Mouse (Mus musculus): ENCODE data around the gene Ccdc189. TPM values are rescaled to one million over a fixed set of nuclear protein-coding genes. Genes with fewer than 3 reads are reported as not detected.
A peak's percentile ranks its signal among the peaks of the same experiment; 100 is the strongest.

Ccdc189 gene
- total RNA-seq, 2 experiments from 2014 or later, result 2.5 to 2.6 TPM

DNA sequence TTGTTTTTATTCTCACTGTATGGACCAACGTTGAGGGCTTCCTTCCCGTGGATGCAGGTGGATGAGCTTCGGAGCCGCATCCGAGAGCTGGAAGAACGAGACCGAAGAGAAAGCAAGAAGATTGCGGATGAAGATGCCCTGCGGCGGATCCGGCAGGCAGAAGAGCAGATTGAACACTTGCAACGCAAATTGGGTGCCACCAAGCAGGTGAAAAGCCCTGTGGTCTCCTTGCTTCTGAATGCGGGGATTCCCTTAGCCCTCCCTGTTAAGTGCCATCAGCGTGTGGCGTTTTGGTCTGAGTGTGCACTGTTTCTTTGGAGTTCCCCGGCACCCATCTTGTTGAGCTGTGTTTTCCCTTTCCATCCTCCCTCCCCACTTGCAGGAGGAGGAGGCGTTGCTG, 8.4 kb upstream of the Ccdc189 start:
- ATAC-seq (ENCODE audit: poor library complexity, severe bottlenecking), result no peak

DNA sequence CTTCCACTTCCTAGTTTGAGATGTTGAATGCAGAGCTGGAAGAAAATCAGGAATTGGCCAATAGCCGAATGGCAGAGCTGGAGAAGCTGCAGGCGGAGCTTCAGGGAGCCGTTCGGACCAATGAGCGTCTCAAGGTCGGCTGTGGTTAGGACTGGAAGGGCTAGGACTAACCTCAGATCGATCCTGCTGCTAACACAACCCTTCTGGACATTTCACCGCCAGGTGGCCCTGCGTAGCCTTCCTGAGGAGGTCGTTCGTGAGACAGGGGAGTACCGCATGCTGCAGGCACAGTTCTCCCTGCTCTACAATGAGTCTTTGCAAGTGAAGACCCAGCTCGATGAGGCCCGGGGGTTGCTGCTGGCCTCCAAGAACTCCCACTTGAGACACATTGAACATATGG, 4.2 kb upstream of the Ccdc189 start:
- ATAC-seq (ENCODE audit: poor library complexity, severe bottlenecking), result no peak

DNA sequence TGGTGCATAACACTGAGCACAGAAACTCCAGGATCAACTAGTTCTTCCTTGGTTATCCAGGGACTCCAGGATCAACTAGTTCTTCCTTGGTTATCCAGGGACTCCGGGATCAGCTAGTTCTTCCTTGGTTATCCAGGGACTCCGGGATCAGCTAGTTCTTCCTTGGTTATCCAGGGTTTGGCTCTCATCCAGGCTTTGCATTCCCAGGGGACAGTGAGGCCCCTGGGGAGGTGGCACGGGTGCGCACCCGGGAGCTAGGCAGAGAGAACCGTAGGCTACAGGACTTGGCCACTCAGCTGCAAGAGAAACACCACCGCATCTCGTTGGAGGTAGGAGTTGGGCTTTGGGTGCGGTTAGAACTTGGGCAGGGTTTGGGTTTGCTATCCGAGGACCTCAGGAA, 2.7 kb upstream of the Ccdc189 start:
- ATAC-seq (ENCODE audit: poor library complexity, severe bottlenecking), result no peak

DNA sequence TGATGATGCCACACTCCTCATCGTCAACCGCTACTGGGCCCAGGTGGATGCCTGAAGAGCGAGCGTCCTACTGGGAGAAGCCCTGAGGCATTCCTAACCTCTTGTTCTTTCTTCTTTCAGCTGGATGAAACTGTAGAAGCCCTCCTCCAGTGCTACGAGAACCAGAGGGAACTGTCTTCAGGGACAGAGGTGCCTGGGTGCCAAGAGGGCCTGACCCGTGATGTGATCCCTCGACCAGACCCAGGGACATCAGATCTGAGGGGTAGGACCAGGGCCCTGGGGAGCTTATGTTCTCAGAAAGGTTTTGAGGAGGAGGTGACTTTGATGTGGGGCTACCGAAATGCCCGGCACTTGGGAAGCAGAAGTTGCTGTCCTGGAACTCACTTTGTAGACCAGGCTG, 1.2 kb upstream of the Ccdc189 start:
- no peak for ATAC-seq (ENCODE audit: poor library complexity, severe bottlenecking)

DNA sequence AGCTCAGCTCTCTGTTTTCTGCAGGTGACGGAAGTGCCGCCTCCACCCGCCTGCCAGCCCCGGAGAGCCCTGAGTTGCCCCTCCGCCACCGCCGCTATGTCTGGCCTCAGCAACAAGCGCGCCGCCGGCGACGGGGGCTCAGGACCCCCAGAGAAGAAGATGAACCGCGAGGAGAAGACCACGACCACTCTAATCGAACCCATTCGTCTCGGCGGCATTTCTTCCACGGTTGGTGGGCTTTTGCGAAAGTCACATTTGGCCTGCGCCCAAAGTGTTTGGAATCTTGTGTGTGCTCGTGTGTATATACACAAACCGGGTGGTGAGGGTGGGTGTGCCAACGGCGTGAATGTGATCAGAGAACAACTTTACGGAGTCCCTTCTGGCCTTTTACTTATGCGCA, 506 bp upstream of the Ccdc189 start:
- no peak for ATAC-seq (ENCODE audit: poor library complexity, severe bottlenecking)

DNA sequence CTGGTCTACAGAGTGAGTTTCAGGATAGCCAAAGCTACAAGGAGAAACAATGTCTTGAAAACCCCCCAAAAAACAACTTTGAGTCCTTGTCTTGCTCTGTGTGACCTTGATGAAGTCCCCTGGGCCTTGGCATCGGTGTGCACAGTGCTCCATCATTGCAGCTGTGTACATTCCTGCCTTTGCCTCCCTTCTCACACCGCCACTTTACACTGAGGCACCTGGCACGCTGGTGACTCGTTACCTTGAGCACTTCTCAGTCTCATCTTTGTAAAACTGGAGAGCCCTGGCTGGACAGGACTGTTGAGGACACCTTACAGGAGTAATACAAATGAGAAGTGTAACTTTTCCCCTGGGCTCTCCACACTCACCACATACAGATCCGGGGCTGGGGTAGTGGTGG, 1.2 kb downstream of the Ccdc189 start:
- no peak for ATAC-seq (ENCODE audit: poor library complexity, severe bottlenecking)

DNA sequence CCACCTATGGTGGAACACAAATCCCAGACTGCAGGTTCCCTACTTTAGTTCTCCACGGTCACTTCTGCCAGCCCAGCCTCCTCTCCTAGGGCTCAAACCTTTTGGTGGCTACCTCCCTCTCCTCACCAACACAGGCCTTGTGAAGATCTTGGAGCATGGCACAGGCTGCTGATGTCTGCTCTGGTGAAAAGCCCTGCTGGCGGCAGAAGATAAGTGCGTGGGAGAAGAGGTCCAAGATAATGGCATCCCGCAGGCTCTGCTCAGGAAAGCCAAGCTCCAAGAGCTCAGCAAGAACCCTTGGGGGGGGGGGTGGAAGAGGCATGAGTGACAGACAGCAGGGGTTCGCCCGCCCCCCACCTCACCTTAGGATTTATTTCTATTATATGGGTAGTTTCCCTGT, 2.2 kb downstream of the Ccdc189 start:
- no peak for ATAC-seq (ENCODE audit: poor library complexity, severe bottlenecking)

DNA sequence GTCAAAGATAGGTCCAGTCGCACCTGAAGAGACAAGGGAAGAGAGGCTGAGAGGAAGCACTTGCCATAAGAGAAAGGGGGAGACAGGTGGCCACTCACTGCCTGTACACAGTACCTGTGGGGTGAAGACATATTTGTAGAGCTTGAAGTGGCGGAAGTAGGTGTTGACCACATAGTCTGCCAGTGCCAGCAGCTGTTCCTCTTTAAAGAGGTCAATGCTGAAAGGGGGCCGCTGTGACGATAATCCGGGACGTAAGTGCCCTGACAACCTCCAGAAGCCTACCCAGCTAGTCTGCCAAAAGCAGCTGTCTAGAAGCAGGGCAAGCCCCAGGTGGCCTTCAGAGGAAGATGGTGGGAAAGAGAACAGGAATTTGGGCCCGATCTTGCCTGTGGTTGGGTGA, 3.4 kb downstream of the Ccdc189 start:
- ATAC-seq (ENCODE audit: poor library complexity, severe bottlenecking), result peak; percentile 56

DNA sequence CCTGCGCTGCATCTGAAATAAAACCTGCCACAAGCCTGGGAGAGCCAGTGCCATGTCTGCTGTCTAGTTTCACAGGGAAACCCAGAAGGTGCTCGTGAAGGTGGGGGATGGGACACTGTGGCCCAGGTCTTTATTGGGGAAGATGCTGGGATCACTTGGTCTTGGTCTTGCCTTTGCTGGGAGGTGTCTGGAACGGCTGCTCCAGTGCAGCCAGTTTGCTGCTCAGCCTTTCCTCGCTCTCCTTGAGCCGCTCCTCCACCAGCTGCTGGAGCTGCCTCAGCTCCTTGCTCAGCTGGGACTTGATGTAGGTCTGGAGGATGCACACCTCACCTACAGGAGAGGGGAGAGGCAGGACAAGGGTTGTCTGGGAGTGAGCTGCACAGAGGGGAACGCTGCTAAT, 5.1 kb downstream of the Ccdc189 start:
- ATAC-seq (ENCODE audit: poor library complexity, severe bottlenecking), result no peak

DNA sequence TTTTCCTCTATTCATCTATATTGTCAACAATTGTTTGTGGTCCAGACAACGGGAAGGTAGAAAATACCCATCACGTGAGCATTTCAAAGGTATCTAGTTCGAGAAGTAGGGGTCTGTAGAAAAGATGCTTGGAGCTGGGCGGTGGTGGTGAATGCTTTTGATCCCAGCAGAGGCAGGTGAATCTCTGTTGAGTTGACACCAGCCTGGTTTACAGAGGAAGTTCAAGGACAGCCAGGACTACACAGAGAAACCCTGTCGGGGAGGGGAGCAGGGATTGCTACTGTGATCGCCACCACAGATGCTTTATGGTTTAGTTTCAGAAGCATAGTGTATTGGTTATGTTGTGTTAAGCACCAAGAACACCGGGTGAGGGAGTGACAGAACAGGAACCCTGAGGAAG, 14.3 kb downstream of the Ccdc189 start:
- ATAC-seq (ENCODE audit: poor library complexity, severe bottlenecking), result no peak

DNA sequence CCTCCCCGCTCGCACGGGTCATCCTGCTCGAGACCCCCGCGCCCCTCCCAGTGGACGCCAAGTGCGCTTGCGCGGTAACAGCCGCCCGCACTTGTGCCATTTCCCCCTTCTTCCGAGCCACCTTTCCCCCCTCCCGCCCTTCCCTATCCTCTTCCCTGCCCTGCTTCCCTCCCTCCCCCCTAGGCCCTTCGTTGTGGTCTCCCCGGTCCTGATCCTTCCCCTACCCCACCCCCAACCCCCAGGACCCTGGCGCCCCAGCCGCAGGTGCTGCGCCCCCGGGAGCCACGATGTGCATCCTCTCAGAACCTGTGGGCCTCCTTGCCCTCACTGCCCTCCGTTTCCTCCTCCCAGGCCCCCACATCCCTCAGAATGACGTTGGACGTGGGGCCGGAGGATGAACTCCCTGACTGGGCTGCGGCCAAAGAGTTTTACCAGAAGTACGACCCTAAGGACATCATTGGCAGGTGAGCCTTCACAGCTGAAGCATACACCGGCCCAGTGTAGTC, 14.8 kb downstream of the Ccdc189 start:
- ATAC-seq (ENCODE audit: poor library complexity, severe bottlenecking), result no peak

DNA sequence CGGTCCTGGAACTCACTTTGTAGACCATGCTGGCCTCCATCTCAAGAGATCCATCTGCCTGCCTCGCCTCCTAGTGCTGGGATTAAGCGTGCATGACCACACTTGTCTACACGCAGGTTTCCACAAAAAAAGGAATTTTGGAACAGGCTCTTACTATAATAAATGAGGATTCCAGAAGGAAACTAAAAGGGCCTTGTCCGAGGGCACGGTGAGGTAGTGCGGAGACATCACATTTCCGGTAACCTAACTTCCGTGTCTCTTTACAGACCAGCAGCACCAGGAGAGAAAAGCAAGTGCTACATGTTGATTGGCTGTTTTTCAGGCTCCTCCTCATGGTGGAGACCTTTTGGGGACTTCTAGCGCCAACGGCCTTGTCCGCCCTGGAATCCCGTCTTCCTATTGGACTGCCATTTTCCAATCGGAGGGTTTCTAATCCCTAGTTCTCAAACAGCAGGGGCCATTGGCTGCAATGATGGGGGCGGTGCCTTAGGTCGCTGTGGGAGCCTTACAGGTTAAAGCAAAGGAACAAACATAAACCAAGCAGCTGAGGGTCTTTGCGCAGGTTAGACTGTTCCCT, 15.4 kb downstream of the Ccdc189 start, which contains the start of gene Phkg2:
Gene Phkg2, plus strand, starts transcription at position 446 of the 577 bp plus-strand sequence.
- peak; percentile 99 for ATAC-seq (ENCODE audit: poor library complexity, severe bottlenecking)

DNA sequence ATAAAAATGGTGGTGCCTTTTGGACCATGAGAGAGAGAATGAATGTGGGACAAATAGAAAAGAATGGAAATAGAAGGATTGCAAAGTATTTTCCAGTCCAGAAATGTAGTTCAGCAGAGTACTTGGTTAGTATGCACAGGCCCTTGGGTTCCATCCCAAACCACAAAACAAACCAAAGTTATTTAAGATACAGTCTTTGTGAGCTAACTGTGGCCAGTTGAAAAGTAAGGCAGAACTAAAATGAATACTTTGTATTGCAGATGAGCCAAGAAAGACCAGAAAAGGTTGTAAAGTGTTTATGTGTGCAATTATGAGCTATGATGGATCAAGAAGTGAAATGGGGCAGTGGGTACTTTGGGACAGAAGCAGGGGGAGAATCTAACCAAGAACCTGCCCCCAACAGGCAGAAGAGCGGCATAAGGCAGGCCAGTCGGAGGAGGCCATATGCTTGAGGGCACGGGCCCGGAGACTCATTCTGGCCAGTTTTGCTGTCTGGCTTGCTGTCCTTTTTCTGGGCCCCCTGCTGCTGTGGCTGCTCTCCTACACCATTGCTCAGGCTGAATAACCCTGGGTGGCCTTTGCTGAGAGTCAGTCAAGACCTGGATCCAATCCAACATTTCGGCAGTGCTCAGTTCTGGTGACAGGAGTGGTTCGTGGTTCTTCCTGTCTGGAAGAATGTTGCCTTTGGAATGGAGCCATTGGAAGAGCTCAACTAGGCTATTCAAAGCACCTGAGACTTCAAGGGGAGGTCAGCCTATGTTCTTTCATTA, 23.8 kb downstream of the Ccdc189 start:
- ATAC-seq (ENCODE audit: poor library complexity, severe bottlenecking), result no peak

DNA sequence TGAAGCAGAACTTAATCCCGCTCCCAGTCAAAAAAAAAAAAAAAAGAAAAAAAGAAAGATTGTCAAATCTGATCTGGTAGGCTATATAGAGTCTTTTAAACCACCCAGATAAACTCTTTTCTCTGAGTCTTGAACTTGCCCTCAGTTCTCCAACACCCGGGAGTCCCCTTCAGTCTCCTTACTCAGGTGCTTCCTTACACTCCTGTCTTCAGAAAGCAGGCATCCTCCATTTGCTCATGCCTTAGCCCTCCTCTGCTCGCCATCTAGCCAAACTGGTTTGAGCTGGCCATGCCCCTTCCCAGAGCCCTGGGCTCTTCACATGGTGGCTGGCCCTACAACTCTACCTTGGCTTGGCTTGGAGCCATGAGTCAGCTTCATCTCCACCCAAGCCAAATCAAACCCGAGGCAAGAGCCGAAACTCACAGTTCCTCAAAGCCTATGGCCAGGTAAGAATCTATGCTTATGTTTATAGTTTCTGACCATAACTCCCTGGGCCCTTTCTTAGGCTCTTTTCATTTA, 27.0 kb downstream of the Ccdc189 start, which contains the start of gene Tmem265:
Gene Tmem265, plus strand, starts transcription at position 51 of the 519 bp plus-strand sequence.
- no peak for ATAC-seq (ENCODE audit: poor library complexity, severe bottlenecking)

DNA sequence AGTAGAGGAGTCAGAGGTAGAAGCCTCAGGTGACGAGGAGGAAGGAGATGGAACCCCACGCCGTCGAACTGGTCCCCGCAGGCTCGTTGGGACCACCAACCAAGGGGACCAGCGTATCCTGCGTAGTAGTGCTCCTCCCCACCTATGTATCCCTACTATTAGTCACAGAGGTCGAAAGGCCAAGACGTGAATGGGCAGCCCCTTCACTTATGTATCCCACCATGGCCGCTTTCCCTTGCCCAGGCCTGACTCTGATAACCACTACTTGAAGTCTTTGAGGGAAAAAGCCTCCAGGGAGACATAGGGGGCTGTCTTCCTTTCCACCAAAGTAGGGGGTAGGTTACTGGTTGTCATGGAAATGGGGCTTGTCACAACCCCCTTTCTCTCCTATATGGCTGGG, 27.8 kb downstream of the Ccdc189 start:
- ATAC-seq (ENCODE audit: poor library complexity, severe bottlenecking), result no peak

DNA sequence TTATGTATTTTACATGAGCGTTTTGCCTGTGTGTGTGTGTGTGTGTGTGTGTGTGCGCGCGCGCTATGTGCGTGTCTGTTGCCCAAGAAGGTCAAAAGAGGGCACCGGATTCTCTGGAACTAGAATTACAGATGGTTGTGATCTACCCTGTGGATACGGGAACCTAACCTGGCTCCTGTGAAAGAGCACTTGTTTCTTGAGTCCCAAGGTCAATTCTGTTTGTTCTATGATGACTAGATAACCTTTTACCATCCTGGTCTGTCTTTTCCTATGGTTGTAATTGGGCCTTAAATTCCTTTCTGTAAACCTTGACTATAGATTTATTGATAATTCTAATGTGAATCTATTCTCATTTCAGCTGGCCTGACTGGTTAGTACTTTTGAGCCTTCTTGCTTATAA, 36.8 kb downstream of the Ccdc189 start:
- no peak for ATAC-seq (ENCODE audit: poor library complexity, severe bottlenecking)

DNA sequence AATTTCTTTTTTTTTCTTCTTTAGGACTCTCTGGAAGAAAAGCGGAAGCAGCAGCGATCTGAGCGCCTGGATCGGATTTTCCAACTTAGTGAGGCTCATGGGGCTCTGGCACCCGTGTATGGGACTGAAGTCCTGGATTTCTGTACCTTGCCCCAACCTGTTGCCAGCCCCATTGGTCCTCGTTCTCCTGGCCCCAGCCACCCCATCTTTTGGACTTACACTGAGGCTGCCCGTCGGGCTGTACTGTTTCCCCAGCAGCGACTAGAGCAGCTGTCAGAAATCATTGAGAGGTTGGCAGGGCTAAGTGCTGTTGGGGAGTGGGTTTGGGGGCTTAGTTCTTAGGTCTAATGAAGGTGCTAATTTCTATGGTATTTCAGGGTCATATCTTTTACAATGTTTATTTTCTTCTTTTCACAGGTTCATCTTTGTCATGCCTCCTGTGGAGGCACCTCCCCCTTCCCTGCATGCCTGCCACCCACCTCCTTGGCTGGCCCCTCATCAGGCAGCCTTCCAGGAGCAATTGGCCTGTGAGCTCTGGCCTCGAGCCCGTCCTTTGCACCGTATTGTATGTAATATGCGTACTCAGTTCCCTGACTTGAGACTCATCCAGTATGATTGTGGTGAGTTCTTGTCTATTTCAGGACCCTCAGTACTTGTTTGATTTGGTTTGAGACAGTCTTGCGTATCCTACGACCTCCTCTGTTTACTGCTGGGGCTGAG, 39.1 kb downstream of the Ccdc189 start:
- no peak for ATAC-seq (ENCODE audit: poor library complexity, severe bottlenecking)

DNA sequence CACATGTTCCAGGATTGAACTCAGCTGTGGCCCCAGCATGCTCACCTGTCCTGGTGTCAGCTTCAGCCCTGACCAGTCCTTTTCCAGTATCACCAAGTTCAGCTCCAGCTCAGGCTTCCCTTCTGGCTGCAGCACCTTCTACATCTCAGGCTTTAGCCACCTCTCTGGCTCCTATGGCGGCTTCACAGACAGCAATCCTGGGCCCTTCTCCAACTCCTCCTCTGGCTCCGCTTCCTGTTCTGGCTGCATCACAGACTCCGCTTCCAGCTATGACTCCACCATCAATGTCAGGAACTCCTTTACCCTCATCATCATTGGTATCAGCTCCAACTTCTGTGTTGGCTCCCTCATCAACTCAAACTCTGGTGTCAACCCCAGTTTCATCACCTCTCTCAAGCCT, 46.7 kb downstream of the Ccdc189 start:
- no peak for ATAC-seq (ENCODE audit: poor library complexity, severe bottlenecking)
